Mouse (Mus musculus): ENCODE measurements around the gene Rgs14. TPM values are rescaled to one million over a fixed set of nuclear protein-coding genes. Genes with fewer than 3 reads are reported as not detected.

Rgs14 gene
- total RNA-seq, 1 experiment, result 0.62 TPM

GRCm38 (mm10) chr13:55325596-55325995 lies 43.9 kb upstream of the Rgs14 start:
- Histone ChIP-seq H3K9me3 (ENCODE audit: control insufficient read depth, insufficient read depth, low read depth, low read length) (no peaks in the 10 kb centered on the region), H3K27ac (ENCODE audit: insufficient read depth, low read depth, low read length, poor library complexity, severe bottlenecking) (no peak overlapping the region), H3K9ac (ENCODE audit: insufficient read depth, low read depth, low read length, poor library complexity, severe bottlenecking) (no peak overlapping the region), H3K36me3 (ENCODE audit: control insufficient read depth, insufficient read depth, low read length, poor library complexity, severe bottlenecking) (peaks cover 24% of the 10 kb centered on the region), H3K4me3 (ENCODE audit: insufficient read depth in 1 of 2, low read depth in 1 of 2, low read length in 2 of 2, poor library complexity in 1 of 2, severe bottlenecking in 1 of 2) (no peak overlapping the region), H3K4me1 (ENCODE audit: control insufficient read depth in 2 of 2, insufficient read depth in 2 of 2, low read length in 2 of 2, poor library complexity in 1 of 2) (peaks cover 3 to 30% of the 10 kb centered on the region in 2 experiments; a peak in 3 of 4 replicates)
- TF ChIP-seq HCFC1 (IDR thresholded peaks at IDR 0.05; ENCODE audit: borderline replicate concordance, insufficient read depth, low read length) (no peak), CHD2 (IDR thresholded peaks at IDR 0.05; ENCODE audit: low read depth, low read length) (no peak), ZC3H11A (IDR thresholded peaks at IDR 0.05; ENCODE audit: borderline replicate concordance, low read depth, low read length) (no peak), ZNF384 (IDR thresholded peaks at IDR 0.05; ENCODE audit: low read depth, low read length) (no peak), MAFK (IDR thresholded peaks at IDR 0.05; ENCODE audit: insufficient read depth, low read depth, low read length) (no peak)
- in situ Hi-C loops (cut with MboI; ENCODE audit: low sequenced_read_pairs in 2 of 2, unreplicated experiment in 2 of 2), result no loop called here
- no peak for DNase-seq (ENCODE audit: low read depth, low spot score)

GRCm38 (mm10) chr13:55327169-55327568 lies 42.4 kb upstream of the Rgs14 start:
- Histone ChIP-seq H3K36me3 (ENCODE audit: control insufficient read depth, insufficient read depth, low read length, poor library complexity, severe bottlenecking) (peaks cover 24% of the 10 kb centered on the region), H3K4me1 (ENCODE audit: control insufficient read depth in 2 of 2, insufficient read depth in 2 of 2, low read length in 2 of 2, poor library complexity in 1 of 2) (peaks cover 3 to 36% of the 10 kb centered on the region in 2 experiments; a peak in 3 of 4 replicates), H3K27ac (ENCODE audit: insufficient read depth, low read depth, low read length, poor library complexity, severe bottlenecking) (no peak overlapping the region), H3K4me3 (ENCODE audit: insufficient read depth in 1 of 2, low read depth in 1 of 2, low read length in 2 of 2, poor library complexity in 1 of 2, severe bottlenecking in 1 of 2) (no peak overlapping the region), H3K9ac (ENCODE audit: insufficient read depth, low read depth, low read length, poor library complexity, severe bottlenecking) (no peak overlapping the region), H3K9me3 (ENCODE audit: control insufficient read depth, insufficient read depth, low read depth, low read length) (no peaks in the 10 kb centered on the region)
- TF ChIP-seq MAFK (IDR thresholded peaks at IDR 0.05; ENCODE audit: insufficient read depth, low read depth, low read length) (no peak), ZNF384 (IDR thresholded peaks at IDR 0.05; ENCODE audit: low read depth, low read length) (no peak), ZC3H11A (IDR thresholded peaks at IDR 0.05; ENCODE audit: borderline replicate concordance, low read depth, low read length) (no peak), CHD2 (IDR thresholded peaks at IDR 0.05; ENCODE audit: low read depth, low read length) (no peak), HCFC1 (IDR thresholded peaks at IDR 0.05; ENCODE audit: borderline replicate concordance, insufficient read depth, low read length) (no peak)
- in situ Hi-C loops (cut with MboI; ENCODE audit: low sequenced_read_pairs in 2 of 2, unreplicated experiment in 2 of 2), result no loop called here
- DNase-seq (ENCODE audit: low read depth, low spot score), result no peak

DNA sequence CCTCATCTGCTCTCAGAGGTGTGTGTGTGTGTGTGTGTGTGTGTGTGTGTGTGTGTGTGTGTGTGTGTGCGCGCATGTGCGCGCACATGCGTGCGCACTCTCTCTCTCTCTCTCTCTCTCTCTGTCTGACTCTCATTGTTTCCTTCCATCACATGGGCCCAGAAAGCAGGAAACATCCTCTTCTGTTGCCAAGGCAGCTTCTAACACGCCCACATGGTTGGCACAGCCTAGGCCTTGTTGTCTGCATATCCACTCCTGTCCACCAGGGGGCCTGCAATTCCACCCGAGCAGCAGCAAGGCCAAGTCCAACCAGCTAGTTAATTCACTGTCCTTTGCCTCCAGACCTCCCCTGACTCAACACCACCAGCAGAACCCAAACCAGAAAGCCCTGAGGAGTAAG lies 41.9 kb upstream of the Rgs14 start:
- H3K9ac ChIP-seq (ENCODE audit: insufficient read depth, low read depth, low read length, poor library complexity, severe bottlenecking), result 0 out of 2 replicates have a peak overlapping the region, but pooled peaks have one; percentile 27

DNA sequence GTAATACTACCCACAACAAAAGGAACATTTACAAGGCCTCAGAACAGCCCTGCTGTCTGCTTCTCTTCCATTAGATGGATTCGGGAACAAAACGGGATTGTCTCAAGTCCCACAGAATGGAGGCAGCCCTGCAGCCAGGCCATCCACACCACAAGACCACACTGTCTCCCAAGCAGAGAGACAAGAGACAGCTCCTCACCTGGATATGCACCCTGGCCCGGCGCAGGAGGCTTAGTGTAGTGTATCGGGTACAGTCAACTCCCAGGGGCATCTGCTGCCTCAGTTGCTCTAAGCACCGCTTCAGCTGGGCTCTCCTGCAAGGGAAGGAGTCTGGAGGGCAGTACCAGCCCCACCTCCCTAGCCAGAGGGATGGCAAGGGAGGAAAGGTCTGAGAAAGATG lies 41.4 kb upstream of the Rgs14 start:
- DNase-seq (ENCODE audit: low read depth, low spot score), result no peak
- H3K27ac ChIP-seq (ENCODE audit: insufficient read depth, low read depth, low read length, poor library complexity, severe bottlenecking), result no peak overlapping the region
- in situ Hi-C loops (cut with MboI; ENCODE audit: low sequenced_read_pairs in 2 of 2, unreplicated experiment in 2 of 2), result no loop called here
- H3K9me3 ChIP-seq (ENCODE audit: control insufficient read depth, insufficient read depth, low read depth, low read length), result no peaks in the 10 kb centered on the region
- H3K9ac ChIP-seq (ENCODE audit: insufficient read depth, low read depth, low read length, poor library complexity, severe bottlenecking), result no peak overlapping the region
- peaks cover 19% of the 10 kb centered on the region for H3K36me3 ChIP-seq (ENCODE audit: control insufficient read depth, insufficient read depth, low read length, poor library complexity, severe bottlenecking)
- H3K4me1 ChIP-seq (ENCODE audit: control insufficient read depth in 2 of 2, insufficient read depth in 2 of 2, low read length in 2 of 2, poor library complexity in 1 of 2), result peaks cover 3 to 33% of the 10 kb centered on the region in 2 experiments; a peak in 3 of 4 replicates
- no peak for TF ChIP-seq CHD2 (IDR thresholded peaks at IDR 0.05; ENCODE audit: low read depth, low read length)
- TF ChIP-seq MAFK (IDR thresholded peaks at IDR 0.05; ENCODE audit: insufficient read depth, low read depth, low read length), result no peak
- no peak for TF ChIP-seq ZNF384 (IDR thresholded peaks at IDR 0.05; ENCODE audit: low read depth, low read length)
- TF ChIP-seq HCFC1 (IDR thresholded peaks at IDR 0.05; ENCODE audit: borderline replicate concordance, insufficient read depth, low read length), result no peak
- TF ChIP-seq ZC3H11A (IDR thresholded peaks at IDR 0.05; ENCODE audit: borderline replicate concordance, low read depth, low read length), result no peak
- H3K4me3 ChIP-seq (ENCODE audit: insufficient read depth in 1 of 2, low read depth in 1 of 2, low read length in 2 of 2, poor library complexity in 1 of 2, severe bottlenecking in 1 of 2), result no peak overlapping the region

More for the DNA sequence above, 41.9 kb upstream of the Rgs14 start:
- Histone ChIP-seq H3K36me3 (ENCODE audit: control insufficient read depth, insufficient read depth, low read length, poor library complexity, severe bottlenecking) (peaks cover 24% of the 10 kb centered on the region), H3K9me3 (ENCODE audit: control insufficient read depth, insufficient read depth, low read depth, low read length) (no peaks in the 10 kb centered on the region), H3K4me3 (ENCODE audit: insufficient read depth in 1 of 2, low read depth in 1 of 2, low read length in 2 of 2, poor library complexity in 1 of 2, severe bottlenecking in 1 of 2) (no peak overlapping the region), H3K27ac (ENCODE audit: insufficient read depth, low read depth, low read length, poor library complexity, severe bottlenecking) (no peak overlapping the region), H3K4me1 (ENCODE audit: control insufficient read depth in 2 of 2, insufficient read depth in 2 of 2, low read length in 2 of 2, poor library complexity in 1 of 2) (peaks cover 3 to 36% of the 10 kb centered on the region in 2 experiments; a peak in 3 of 4 replicates)
- in situ Hi-C loops (cut with MboI; ENCODE audit: low sequenced_read_pairs in 2 of 2, unreplicated experiment in 2 of 2), result no loop called here
- peak; percentile 78 for DNase-seq (ENCODE audit: low read depth, low spot score)
- TF ChIP-seq ZC3H11A (IDR thresholded peaks at IDR 0.05; ENCODE audit: borderline replicate concordance, low read depth, low read length) (no peak), MAFK (IDR thresholded peaks at IDR 0.05; ENCODE audit: insufficient read depth, low read depth, low read length) (no peak), CHD2 (IDR thresholded peaks at IDR 0.05; ENCODE audit: low read depth, low read length) (no peak), ZNF384 (IDR thresholded peaks at IDR 0.05; ENCODE audit: low read depth, low read length) (no peak), HCFC1 (IDR thresholded peaks at IDR 0.05; ENCODE audit: borderline replicate concordance, insufficient read depth, low read length) (no peak)
